Mouse (Mus musculus) monocyte, adult 5-6 weeks (primary cell): ENCODE measurements at regions not wholly inside any gene's neighbourhood (a gene's known extent, or its start where the extent isn't known, plus 50 kb on each side); places are given as distances from the start of the nearest gene placed in this dataset.
"Not testable (repeated sequence)": the region's sequence is repeated elsewhere in the genome, so short reads cannot be mapped to it uniquely, and the experiment has no call there.

Experiments used
- ATAC-seq: fragments of 153-309, 156-312 bp; replicated peaks from 2 replicates; pipeline ENCODE4 v1.8.0; 2017; ENCODE audit warnings: mild to moderate bottlenecking; ENCODE audit not compliant: low TSS enrichment, insufficient number of reproducible peaks, severe bottlenecking, poor library complexity, low FRiP score

DNA sequence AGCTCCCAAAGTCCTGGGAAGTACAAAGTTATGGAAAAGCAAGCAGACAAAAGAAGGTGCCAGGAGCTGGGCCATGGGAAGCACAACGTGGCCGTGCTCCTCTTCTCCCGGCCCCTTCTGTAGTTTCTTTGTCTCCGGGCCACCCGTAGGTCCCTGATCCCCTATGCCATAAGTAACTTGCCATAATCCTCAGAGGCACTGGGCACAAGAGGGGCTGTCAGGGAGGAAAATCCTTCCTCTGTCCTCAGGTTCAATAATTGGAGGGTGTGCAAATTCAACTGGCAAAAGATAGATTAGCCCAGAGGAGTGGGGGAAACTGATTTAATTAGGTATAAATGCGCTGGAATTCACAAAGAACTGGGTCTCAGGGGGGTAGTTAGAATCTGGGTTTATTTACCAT is 256.1 kb upstream of the Jarid2 start:
- no peak for ATAC-seq

- no peak for ATAC-seq
Observed at GRCm38 (mm10) chr13:44476901-44477300, 252.4 kb upstream of the Jarid2 start.

GRCm38 (mm10) chr13:44480128-44480527 is 249.1 kb upstream of the Jarid2 start:
- 0 out of 2 replicates have a peak, but pooled peaks have one; percentile 48 for ATAC-seq

DNA sequence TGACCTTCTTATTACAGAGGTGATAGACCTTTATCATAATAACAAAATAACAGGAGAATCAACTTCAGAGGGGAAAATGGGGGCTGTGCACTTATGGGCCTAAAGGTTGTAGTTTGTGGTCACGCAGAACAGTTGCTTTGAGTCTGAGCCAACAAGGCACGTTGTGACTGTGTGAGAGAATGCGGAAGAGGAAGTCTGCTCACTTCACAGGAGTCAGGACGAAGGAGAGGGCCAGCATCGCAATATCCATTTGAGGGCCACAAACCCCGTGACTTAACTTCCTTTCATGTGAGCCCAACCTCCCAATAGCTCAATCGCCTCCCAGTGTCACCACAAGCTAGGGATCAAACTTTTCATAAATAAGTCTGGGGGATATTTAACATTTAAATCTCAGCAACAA is 246.6 kb upstream of the Jarid2 start:
- ATAC-seq, result peak; percentile 94

DNA sequence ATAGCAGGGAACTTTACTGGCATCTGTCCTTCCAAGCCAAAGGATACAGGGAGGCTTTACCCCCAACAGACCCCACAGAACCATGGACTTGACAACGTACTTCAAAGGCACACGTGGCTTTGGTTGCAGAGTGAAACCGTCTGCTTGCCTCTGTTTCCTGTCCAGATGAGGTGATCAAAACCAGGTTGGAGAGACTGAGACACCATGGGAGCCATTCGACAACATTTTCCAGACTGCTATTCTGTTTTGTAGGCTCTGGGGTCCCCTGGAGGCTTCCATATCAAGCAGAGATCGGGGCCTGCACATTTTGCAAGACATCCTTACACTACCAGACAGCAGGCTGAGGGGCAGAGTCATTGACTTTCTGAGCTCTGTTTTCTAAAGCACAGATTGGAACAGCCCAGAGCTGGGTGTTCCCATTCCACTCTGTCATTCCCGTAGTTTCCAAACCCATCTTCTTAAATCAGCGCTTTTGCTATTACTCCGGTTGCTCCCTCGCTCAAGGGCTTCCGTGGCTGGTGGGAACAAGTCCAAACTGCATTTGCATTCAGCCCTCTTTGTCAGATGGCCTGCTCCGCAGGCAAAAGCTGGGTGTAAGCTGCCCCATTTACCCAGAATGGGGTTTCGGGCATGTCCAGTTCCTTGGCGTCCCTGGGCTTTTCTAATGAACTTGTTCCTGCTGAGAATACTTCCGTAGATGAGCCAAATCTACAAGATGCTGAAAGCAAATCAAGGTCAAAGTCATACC is 244.5 kb upstream of the Jarid2 start:
- ATAC-seq, result no peak

DNA sequence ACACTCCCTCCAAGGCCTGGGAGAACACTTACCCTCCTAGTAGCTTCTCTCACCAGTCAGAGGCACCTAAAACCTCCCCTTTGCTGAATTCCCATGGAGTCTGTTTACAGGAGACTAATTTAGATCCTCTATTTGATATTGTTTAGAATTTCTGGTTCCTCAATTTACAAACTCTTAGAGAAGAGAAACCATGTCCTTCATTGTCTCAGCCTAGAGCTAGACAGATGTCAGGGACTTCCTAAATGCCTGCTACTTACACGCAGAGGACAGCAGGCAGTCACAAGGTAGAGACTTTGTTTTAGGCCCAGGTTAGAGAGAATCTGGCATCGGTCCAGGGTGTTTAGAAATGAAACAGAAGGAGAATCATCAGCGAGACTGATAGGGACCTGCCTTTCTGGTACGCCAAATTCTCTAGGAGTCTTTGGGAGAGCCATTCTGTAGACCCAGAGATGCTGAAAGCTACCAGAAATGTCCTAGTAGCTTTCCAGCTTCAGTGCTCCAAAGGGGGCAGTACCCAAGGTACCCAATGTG is 238.3 kb upstream of the Jarid2 start:
- peak; percentile 68 for ATAC-seq

DNA sequence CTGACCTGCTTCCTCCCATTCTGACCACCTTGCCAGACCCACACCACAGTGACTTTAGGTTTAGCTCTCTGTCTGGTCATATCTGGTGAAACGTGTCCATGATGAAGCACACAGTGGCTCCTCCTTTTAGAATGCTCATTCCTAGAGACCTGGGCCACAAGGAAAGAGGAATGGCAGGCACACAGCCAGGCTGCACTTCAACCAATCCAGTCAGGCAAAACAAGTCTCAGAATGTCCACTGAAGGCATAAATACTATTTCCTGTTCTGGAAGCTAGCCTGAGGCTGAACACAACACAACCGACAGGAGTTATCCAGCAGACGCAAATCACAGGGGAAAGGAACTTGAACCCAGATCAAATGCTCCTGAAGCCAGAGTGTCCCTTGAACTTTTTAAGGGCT is 235.4 kb upstream of the Jarid2 start:
- ATAC-seq, result no peak

GRCm38 (mm10) chr13:44495450-44495849 is 233.8 kb upstream of the Jarid2 start:
- no peak for ATAC-seq

DNA sequence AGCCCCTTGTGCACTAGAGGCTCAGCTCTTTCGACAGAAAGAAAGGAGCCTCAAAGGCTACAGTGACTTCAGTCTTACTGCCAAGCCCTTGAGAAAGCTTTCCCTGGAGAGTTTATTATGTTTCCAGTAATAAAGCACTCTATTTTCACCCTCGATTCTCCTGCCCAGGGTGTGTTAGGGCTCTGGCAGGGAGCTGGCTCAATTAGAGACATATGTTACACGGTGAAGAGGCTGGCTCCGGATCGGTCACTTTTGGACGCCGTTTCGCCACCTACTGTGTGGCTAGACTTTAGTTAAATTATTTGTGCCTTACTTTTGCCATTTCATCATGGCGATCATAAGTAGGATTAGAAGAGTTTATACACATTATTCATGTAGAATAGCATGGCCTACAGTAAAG is 232.7 kb upstream of the Jarid2 start:
- no peak for ATAC-seq

- ATAC-seq, result not testable (repeated sequence)
Observed at GRCm38 (mm10) chr13:44500896-44501295, 228.4 kb upstream of the Jarid2 start.

GRCm38 (mm10) chr13:44501777-44502321 is 227.4 kb upstream of the Jarid2 start:
- no peak for ATAC-seq

- no peak for ATAC-seq
Observed at GRCm38 (mm10) chr13:44502612-44503256, 226.5 kb upstream of the Jarid2 start.

GRCm38 (mm10) chr13:44503257-44503950 is 225.9 kb upstream of the Jarid2 start:
- ATAC-seq, result no peak

- peak; percentile 66 for ATAC-seq
Observed at GRCm38 (mm10) chr13:44504455-44504854, 224.8 kb upstream of the Jarid2 start.

DNA sequence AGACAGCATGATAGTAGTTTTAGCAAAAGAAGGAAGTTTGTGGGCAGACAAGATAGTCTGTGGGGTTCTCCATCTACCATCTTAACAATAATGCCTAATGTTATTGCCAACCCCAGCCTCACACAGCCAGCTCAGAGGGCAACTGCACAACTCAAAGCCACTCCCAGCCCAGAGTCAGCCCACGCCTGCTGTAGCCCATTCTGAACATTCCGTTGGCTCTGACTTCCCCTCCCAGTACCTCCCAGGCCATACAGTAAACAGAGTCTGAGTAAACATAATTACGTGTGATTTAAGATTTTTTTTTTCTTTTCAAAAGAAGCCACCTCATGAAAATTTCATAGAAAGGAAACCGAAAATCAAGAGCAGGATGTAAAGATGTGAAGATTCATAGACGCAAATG is 222.3 kb upstream of the Jarid2 start:
- ATAC-seq, result peak; percentile 96

DNA sequence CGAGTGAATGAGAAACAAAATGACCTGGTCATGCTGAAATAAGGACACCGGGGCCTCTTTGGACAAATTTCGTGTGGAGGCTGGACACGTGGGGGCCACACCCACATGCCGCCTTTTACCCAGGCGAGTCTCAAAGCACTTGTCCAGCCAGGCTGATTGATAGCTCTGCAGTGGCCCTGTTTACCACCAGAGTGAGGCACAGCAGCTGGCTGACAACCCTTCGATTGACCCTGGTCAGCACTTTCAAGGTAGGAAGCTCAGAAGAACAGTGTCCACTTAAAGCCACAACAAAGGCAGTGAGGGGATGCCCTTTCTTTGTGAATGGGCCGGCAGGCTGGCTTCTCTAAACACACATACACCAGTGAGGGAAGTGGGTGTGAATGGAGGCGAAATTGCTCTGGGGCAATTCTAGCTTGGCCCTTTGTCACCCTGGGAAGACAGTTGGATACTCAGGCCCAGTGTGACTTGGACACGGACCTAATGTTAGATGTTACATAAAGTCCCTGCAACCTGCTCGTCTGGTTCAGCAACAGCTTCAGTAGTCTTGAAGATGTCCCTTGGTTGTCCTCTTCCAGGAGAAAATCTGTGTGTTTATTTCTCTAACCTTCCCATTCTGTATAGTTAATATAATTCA is 219.6 kb upstream of the Jarid2 start:
- ATAC-seq, result no peak

DNA sequence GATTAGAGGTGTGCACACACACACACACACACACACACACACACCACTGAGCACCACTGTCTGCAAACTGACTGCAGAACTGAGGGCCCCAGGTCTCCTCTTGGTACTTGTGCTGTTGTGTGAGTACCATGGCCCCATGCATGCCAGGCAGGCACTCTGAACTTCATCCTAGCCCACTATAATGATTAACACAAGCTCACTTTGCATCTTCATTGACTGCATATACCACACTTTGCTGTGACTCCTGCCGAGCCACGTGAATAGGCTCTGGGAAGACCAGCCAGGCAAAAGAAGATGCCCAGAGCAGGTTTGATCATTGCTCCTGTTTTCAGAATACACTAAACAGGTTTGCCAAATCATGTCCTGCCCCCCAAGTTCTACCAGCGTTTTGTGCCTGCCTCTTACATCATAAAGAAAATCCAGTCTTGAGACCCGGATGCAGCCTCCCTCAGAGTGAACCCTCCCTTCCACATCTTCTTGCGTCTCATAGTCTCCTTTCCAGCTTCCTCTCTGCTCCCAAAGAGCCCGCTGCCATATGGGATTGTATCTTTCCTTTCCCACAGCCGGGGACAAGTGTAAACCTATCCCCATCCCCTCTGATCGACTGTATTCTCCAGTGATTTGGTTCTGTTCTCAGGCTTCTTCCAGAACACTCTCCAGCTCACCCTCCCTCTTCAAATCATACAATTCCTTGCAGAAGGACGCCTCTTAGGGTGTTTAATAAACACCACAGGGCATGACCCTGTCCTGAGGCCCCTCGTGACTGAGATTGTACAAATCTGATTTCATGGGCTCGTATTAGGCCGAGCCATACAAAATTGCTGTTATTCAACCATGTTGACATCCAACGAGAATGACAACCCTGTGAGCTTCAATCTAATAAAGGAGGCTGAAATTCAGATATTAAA is 215.6 kb upstream of the Jarid2 start:
- ATAC-seq, result no peak

- no peak for ATAC-seq
Observed at GRCm38 (mm10) chr13:44514636-44515158, 214.6 kb upstream of the Jarid2 start.
